Mouse (Mus musculus) lung, embryonic 14.5 days (tissue): ENCODE results near the gene Plekha5. TPM values are rescaled to one million over a fixed set of nuclear protein-coding genes. Genes with fewer than 3 reads are reported as not detected.
"Not testable (repeated sequence)": the region's sequence is repeated elsewhere in the genome, so short reads cannot be mapped to it uniquely, and the experiment has no call there.

Experiments used
- ATAC-seq: fragments of 200-750 bp; cut with Nextera tagmentation; 2 replicates; pipeline ENCODE4 v1.8.0; 2017; ENCODE audit warnings: mild to moderate bottlenecking, moderate TSS enrichment, moderate library complexity; ENCODE audit not compliant: insufficient read depth
- DNase-seq: peaks from one replicate; pipeline ENCODE4 v3.0.0-alpha.2; 2015
- H3K27ac ChIP-seq: fragments of 300-500 bp; sonication (generic); 2 replicates; pipeline ENCODE4 v1.5.1; 2014; ENCODE audit warnings: low read depth, mild to moderate bottlenecking, moderate library complexity
- H3K27me3 ChIP-seq: fragments of 300-500 bp; sonication (generic); 2 replicates; pipeline ENCODE4 v1.6.1; 2014; ENCODE audit warnings: low read length, control low read depth; ENCODE audit not compliant: insufficient read depth
- H3K36me3 ChIP-seq: fragments of 300-500 bp; sonication (generic); 2 replicates; pipeline ENCODE4 v1.6.1; 2014; ENCODE audit warnings: control low read depth; ENCODE audit not compliant: insufficient read depth
- H3K4me1 ChIP-seq: fragments of 300-500 bp; sonication (generic); 2 replicates; pipeline ENCODE4 v1.6.1; 2014; ENCODE audit warnings: antibody characterized with exemption, control low read depth; ENCODE audit not compliant: insufficient read depth
- H3K4me2 ChIP-seq: fragments of 300-500 bp; sonication (generic); 2 replicates; pipeline ENCODE4 v1.6.1; 2014; ENCODE audit warnings: mild to moderate bottlenecking
- H3K4me3 ChIP-seq: fragments of 300-500 bp; sonication (generic); 2 replicates; pipeline ENCODE4 v1.5.1; 2014; ENCODE audit warnings: low read depth, low read length
- H3K9ac ChIP-seq: fragments of 300-500 bp; sonication (generic); 2 replicates; pipeline ENCODE4 v1.6.1; 2014
- H3K9me3 ChIP-seq: fragments of 300-500 bp; sonication (generic); 2 replicates; pipeline ENCODE4 v1.6.1; 2016; ENCODE audit warnings: low read depth, low read length, control low read depth
- CTCF ChIP-seq: IDR thresholded peaks from 2 replicates; pipeline ENCODE4 v1.5.1; 2016; ENCODE audit warnings: antibody characterized with exemption, low read depth
- WGBS: fragments of 180-500 bp; shearing (Covaris S2); extraction: QIAGEN DNeasy Blood & Tissue Kit; methylation state at CpG from one replicate; pipeline ENCODE4 v1.1.7; 2014; 5-methylcytosine and 5-hydroxymethylcytosine counted together
- polyA plus RNA-seq: library from polyadenylated mRNA; unstranded; fragments of >200 nt; fragmentation: Nextera tagmentation; extraction: Ambion mirVana; gene quantifications from 2 replicates; pipeline ENCODE4 v1.2.1, GENCODE M21; 2014

The Plekha5 gene
- polyA plus RNA-seq, 1 experiment from 2014 or later = 54.3 TPM

DNA sequence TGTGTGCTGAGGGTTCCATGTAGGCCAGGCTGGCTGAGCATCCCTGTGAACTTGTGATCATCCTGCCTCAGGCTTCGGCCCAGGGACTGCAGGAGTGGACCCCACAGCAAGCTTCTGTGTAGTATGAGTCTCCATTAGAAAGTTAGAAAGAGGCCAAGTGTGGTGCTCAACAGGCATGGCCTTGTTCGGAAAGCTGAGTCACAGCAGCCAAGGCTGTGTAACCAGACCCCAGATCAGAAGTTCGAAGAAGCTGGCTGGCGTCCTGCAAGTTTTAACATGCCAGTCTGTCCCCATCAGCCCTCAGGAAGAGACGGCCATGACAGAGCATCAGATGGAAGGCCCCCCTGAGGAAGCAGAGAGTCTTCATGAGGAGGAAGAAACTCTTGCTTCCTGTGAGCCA lies 167.5 kb downstream of the Plekha5 start:
- H3K4me3 ChIP-seq = no peak overlapping the region
- peaks cover 81% of the 10 kb centered on the region for H3K36me3 ChIP-seq
- no peak overlapping the region for H3K4me2 ChIP-seq
- no peaks in the 10 kb centered on the region for H3K9me3 ChIP-seq
- no peak overlapping the region for H3K27ac ChIP-seq
- ATAC-seq (no peak), DNase-seq (no peak)
- 0 out of 2 replicates have a peak, but pooled peaks cover 3% of the 10 kb centered on the region for H3K4me1 ChIP-seq
- no peak overlapping the region for H3K9ac ChIP-seq
- 81% methylated on average over 5 of the region's 5 CpGs for WGBS
- TF ChIP-seq CTCF = no peak
- H3K27me3 ChIP-seq = no peaks in the 10 kb centered on the region

DNA sequence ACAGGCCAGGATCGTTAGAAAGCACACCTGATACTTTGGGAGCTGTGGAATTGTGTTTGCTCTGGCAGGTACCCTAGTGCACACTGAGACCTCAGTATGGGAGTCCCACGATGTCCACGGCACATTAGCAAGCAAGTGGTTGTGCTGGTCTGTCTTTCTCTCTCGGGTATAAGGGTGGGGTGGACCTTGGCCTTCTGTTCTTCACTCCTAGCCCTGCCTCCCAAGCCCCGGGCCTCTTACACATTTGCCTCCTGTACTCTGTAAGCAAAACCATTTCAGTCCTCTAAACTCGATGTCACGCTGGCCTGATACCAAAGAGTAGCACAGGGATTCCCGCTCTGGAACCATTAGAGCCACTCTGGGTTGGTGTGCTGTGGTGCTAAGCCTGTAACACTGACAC lies 168.9 kb downstream of the Plekha5 start:
- Histone ChIP-seq H3K27ac (no peak overlapping the region), H3K9ac (no peak overlapping the region), H3K4me2 (no peak overlapping the region), H3K4me3 (no peak overlapping the region), H3K27me3 (no peaks in the 10 kb centered on the region), H3K36me3 (peaks cover 78% of the 10 kb centered on the region), H3K4me1 (0 out of 2 replicates have a peak, but pooled peaks cover 3% of the 10 kb centered on the region), H3K9me3 (no peaks in the 10 kb centered on the region)
- whole genome bisulfite sequencing = 82% methylated on average over 8 of the region's 8 CpGs
- ATAC-seq (no peak), DNase-seq (no peak)
- TF ChIP-seq CTCF = no peak

- H3K27ac ChIP-seq = peak overlapping the region; percentile 36; the same call in 1 of the 2 replicates
- no peak overlapping the region for H3K4me3 ChIP-seq
- peak; percentile 63 for DNase-seq
- no peak overlapping the region for H3K9ac ChIP-seq
- ATAC-seq = peak; percentile 32; the same call in 1 of the 2 replicates
- peaks cover 75% of the 10 kb centered on the region for H3K36me3 ChIP-seq
- no peaks in the 10 kb centered on the region for H3K27me3 ChIP-seq
- WGBS = 55% methylated on average over 17 of the region's 17 CpGs
- 0 out of 2 replicates have a peak, but pooled peaks cover 3% of the 10 kb centered on the region for H3K4me1 ChIP-seq
- no peaks in the 10 kb centered on the region for H3K9me3 ChIP-seq
- TF ChIP-seq CTCF = no peak
- H3K4me2 ChIP-seq = no peak overlapping the region
Measured at GRCm38 (mm10) chr6:140593420-140594170, 169.7 kb downstream of the Plekha5 start.

DNA sequence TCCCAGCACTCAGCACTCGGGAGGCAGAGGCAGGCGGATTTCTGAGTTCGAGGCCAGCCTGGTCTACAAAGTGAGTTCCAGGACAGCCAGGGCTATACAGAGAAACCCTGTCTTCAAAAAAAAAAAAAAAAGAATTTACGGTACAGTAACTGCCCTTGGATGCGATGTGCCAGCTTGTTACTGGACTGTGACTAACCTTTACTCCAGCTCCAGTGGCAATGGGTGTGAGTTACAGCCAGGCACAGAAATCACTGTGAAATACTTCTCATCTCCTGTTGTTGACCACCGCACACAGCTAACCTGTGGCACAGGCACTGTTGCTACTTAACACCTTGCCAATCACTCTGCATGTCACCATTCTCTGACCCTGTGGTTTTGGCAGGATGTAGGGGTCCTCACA lies 171.7 kb downstream of the Plekha5 start:
- ATAC-seq, H3K9me3 ChIP-seq, H3K27me3 ChIP-seq, H3K27ac ChIP-seq, H3K4me3 ChIP-seq, H3K4me1 ChIP-seq, H3K4me2 ChIP-seq, DNase-seq, H3K9ac ChIP-seq: not testable (repeated sequence)
- H3K36me3 ChIP-seq = peaks cover 64% of the 10 kb centered on the region
- 92% methylated on average over 6 of the region's 6 CpGs for WGBS

DNA sequence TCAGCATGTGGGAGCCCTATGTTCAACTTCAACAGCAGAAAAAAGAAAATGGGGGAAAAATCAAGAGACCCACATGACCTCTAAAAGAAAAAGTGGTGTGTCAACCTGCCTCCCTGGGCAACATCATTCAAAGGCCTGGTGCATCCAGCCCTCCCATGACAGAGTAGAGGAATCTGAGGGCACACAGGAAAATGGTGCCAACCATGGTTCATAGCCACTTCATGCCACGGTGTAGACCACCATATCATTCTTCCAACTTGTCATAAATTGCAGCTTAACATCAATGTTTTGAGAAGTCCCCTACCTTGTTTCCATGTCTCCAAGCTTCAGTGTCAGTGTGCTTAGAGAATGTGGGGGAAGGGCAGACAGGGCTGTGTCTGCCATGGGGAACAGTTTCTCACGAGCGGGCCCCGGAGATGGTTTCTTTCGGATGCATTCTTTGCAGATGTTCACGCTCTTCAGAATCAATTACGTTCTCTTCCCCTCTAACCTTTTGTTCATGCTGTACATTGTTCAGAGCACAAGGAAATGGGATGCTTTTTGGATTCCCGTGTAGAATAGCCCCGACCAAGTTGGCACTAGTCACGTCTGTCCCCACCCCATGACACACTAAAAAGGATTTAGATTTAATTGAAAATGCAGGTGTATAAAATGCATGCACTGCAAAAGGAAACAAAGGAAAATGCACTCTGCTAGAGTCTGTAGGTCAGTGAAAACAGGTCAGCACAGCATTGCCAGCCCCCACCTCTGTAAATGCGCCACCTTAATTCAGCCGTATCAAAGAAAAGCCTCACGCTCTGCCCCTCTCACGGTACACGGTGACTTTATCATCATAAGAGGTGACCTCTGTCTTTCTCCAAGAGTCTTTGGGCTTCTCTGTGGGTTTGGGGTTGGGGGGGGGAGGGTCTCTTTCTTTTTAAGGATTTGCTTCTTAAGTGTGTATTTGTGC lies 173.8 kb downstream of the Plekha5 start:
- 0 out of 2 replicates have a peak, but pooled peaks cover 3% of the 10 kb centered on the region for H3K4me1 ChIP-seq
- H3K9ac ChIP-seq = no peak overlapping the region
- ATAC-seq (no peak), DNase-seq (no peak)
- 87% methylated on average over 15 of the region's 15 CpGs for WGBS
- H3K9me3 ChIP-seq = no peaks in the 10 kb centered on the region
- TF ChIP-seq CTCF = no peak
- no peak overlapping the region for H3K4me2 ChIP-seq
- peaks cover 48% of the 10 kb centered on the region for H3K36me3 ChIP-seq
- H3K27ac ChIP-seq = no peak overlapping the region
- H3K27me3 ChIP-seq = no peaks in the 10 kb centered on the region
- no peak overlapping the region for H3K4me3 ChIP-seq

- no peak for TF ChIP-seq CTCF
- ATAC-seq = no peak
Measured at GRCm38 (mm10) chr6:140598516-140598915, 174.7 kb downstream of the Plekha5 start.

DNA sequence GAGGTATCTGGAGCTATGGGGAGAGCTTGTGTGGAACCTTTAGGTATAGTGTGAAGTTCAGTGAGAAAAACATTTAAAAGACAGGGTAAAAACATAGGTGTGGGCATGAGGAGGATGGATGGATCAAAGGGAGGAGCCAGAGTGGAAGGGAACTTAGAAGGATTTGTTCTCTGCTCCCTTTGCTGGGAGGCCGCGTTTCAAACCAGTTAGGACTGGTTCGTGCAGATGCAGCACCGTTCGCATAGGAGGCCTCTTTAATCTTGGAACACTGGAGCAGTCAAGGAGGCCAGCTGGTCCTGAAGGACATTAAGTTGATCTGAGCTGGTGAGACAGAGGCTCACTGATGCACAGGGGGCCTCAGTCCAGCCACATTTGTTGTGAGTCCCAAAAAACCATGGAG lies 175.5 kb downstream of the Plekha5 start:
- Histone ChIP-seq H3K4me3 (no peak overlapping the region), H3K27me3 (no peaks in the 10 kb centered on the region), H3K9me3 (no peaks in the 10 kb centered on the region), H3K27ac (no peak overlapping the region), H3K9ac (no peak overlapping the region), H3K4me1 (no peaks in the 10 kb centered on the region), H3K36me3 (peaks cover 35% of the 10 kb centered on the region), H3K4me2 (no peak overlapping the region)
- no peak for TF ChIP-seq CTCF
- DNase-seq (no peak), ATAC-seq (no peak)
- 73% methylated on average over 5 of the region's 5 CpGs for WGBS

More at GRCm38 (mm10) chr6:140598516-140598915, 174.7 kb downstream of the Plekha5 start:
- H3K9me3 ChIP-seq = no peaks in the 10 kb centered on the region
- peaks cover 43% of the 10 kb centered on the region for H3K36me3 ChIP-seq
- H3K4me3 ChIP-seq = no peak overlapping the region
- 90% methylated on average over 9 of the region's 9 CpGs for WGBS
- no peaks in the 10 kb centered on the region for H3K27me3 ChIP-seq
- DNase-seq = no peak
- no peak overlapping the region for H3K9ac ChIP-seq
- 0 out of 2 replicates have a peak, but pooled peaks cover 3% of the 10 kb centered on the region for H3K4me1 ChIP-seq
- no peak overlapping the region for H3K27ac ChIP-seq
- H3K4me2 ChIP-seq = no peak overlapping the region

DNA sequence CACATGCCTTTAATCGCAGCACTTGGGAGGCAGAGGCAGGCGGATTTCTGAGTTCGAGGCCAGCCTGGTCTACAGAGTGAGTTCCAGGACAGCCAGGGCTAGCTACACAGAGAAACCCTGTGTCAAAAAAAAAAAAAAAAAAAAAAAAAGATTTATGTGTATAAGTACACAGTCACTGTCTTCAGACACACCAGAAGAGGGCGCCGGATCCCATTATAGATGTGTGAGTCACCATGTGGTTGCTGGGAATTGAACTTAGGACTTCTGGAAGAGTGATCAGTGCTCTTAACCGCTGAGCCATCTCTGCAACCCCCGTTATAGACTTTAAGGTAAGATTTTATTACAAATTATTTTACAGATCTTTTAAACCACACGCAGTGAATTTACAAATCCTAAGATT lies 176.8 kb downstream of the Plekha5 start:
- 89% methylated on average over 8 of the region's 8 CpGs for WGBS
- H3K36me3 ChIP-seq = peaks cover 25% of the 10 kb centered on the region; the same call in 1 of the 2 replicates
- not testable (repeated sequence) for ATAC-seq

More for the DNA sequence above, 176.8 kb downstream of the Plekha5 start:
- H3K27me3 ChIP-seq, H3K4me3 ChIP-seq, H3K27ac ChIP-seq, H3K9ac ChIP-seq, DNase-seq, H3K4me2 ChIP-seq, H3K4me1 ChIP-seq, H3K9me3 ChIP-seq: not testable (repeated sequence)
